Comparison of ENCODE assay signal across 27 mouse cellular contexts in the genomic region with DNA sequence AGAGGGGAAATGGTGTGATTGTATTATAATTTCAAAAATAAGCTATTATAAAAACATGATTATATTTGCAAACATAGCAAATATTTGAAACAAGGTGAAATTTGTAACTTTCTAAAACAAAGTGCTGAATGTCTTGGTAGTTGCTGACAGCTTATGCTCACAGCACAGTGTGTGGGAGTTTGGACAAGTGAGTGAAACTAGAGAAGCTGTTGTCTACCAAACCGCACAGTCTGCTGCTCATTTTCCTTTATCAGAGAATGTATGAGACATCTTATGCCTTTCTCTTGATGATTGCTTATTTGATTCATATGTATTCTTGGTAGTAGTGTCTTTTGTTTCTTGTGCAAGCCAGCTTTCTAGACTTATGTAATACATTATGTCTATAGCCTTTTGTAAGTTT. TPM values are rescaled to one million over a fixed set of nuclear protein-coding genes. Genes with fewer than 3 reads are reported as not detected.
"Had no signal": no experiment of that assay in that cellular context is flagged by ENCODE, and none has a peak within 500 bp of the region (broad histone marks: within the 10 kb centered on the region; RNA-seq: fewer than 3 reads in every experiment).

No protein-coding gene starts in this region.

- DNase-seq: forebrain, postnatal 0 days; gastrocnemius, postnatal 14 days; gastrocnemius, postnatal 36 days; heart, adult 11 months; heart, adult 2 months; heart, postnatal 14 days; heart, postnatal 36 days; kidney, adult 18-20 months; kidney, adult 9 months; kidney, postnatal 14 days; kidney, postnatal 36 days; layer of hippocampus, postnatal 36 days; left cerebral cortex, postnatal 4 days; liver; liver, embryonic 13.5 days had no signal

- H3K4me2 ChIP-seq: heart, embryonic 11.5 days; heart, embryonic 13.5 days; heart, embryonic 15.5 days; hindbrain, embryonic 13.5 days; hindbrain, embryonic 15.5 days; kidney, embryonic 15.5 days; limb, embryonic 12.5 days; liver, embryonic 11.5 days; liver, embryonic 13.5 days; liver, embryonic 15.5 days had no signal

- H3K36me3 ChIP-seq: heart, embryonic 13.5 days; heart, embryonic 15.5 days; hindbrain, embryonic 13.5 days; hindbrain, embryonic 15.5 days; kidney, embryonic 15.5 days; limb, embryonic 12.5 days; liver, embryonic 13.5 days; liver, embryonic 15.5 days had no signal

- H3K4me3 ChIP-seq: heart, adult 2 months; heart, embryonic 13.5 days; heart, embryonic 15.5 days; hindbrain, embryonic 13.5 days; hindbrain, embryonic 15.5 days; kidney, embryonic 15.5 days; layer of hippocampus, adult 2 months; limb, embryonic 12.5 days; liver, embryonic 13.5 days; liver, embryonic 15.5 days had no signal

- H3K4me1 ChIP-seq: heart, embryonic 15.5 days; hindbrain, embryonic 13.5 days; hindbrain, embryonic 15.5 days; kidney, embryonic 15.5 days; liver, embryonic 13.5 days; liver, embryonic 15.5 days had no signal

- H3K27ac ChIP-seq: heart, adult 2 months; heart, embryonic 13.5 days; heart, embryonic 15.5 days; hindbrain, embryonic 13.5 days; hindbrain, embryonic 15.5 days; hindbrain, postnatal 0 days; kidney, embryonic 15.5 days; layer of hippocampus, adult 2 months; limb, embryonic 12.5 days; liver, embryonic 13.5 days; liver, embryonic 15.5 days had no signal

- ATAC-seq: forebrain, postnatal 0 days; hindbrain, postnatal 0 days; intestine, embryonic 16.5 days had no signal

- H3K9ac ChIP-seq: forebrain, postnatal 0 days; heart, embryonic 13.5 days; heart, embryonic 15.5 days; hindbrain, embryonic 13.5 days; hindbrain, embryonic 15.5 days; kidney, embryonic 15.5 days; limb, embryonic 12.5 days; liver, embryonic 13.5 days; liver, embryonic 15.5 days had no signal

- H3K9me3 ChIP-seq: heart, embryonic 13.5 days; heart, embryonic 15.5 days; hindbrain, embryonic 13.5 days; hindbrain, embryonic 15.5 days; kidney, embryonic 15.5 days; limb, embryonic 12.5 days; liver, embryonic 13.5 days; liver, embryonic 15.5 days had no signal

- H3K27me3 ChIP-seq: heart, embryonic 13.5 days; heart, embryonic 15.5 days; hindbrain, embryonic 13.5 days; hindbrain, embryonic 15.5 days; kidney, embryonic 15.5 days; limb, embryonic 12.5 days; liver, embryonic 13.5 days; liver, embryonic 15.5 days had no signal

RNA-seq across cellular contexts. Expression of gene Pou5f2, which starts 12.5 kb away (rescaled TPM):
- polyA plus RNA-seq: heart, adult 2 months had no signal
